Mouse (Mus musculus): ENCODE results near the gene Gm45713.
"Not testable (repeated sequence)": the region's sequence is repeated elsewhere in the genome, so short reads cannot be mapped to it uniquely, and the experiment has no call there.

The Gm45713 gene

DNA sequence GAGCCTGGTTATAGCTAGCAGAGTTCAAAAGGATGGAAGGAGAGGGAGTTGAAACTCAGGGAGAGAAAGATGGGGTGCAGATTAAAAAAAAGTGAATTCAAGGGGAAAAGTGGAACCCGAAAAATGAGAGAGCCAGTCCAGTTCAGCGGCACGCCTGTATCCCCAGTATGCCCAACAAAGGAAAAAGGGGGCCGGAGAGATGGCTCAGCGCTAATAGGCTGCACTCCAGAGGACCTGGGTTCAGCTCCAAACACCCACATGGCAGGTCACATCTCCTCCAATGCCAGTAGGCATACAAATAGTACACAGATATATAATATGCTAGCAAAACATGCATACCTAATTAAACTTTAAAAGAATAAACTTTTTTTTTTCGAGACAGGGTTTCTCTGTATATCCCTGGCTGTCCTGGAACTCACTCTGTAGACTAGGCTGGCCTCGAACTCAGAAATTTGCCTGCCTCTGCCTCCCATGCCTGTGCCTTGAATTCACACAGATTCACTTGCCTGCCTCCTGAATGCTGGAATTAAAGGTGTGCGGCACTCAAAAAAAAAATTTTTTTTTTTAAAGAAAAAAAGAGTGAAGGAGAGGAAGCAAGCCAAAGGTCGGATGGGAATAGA, 27.1 kb upstream of the Gm45713 start:
- DNase-seq (ENCODE audit: low spot score in 2 of 2) = no peak

- no peak for DNase-seq (ENCODE audit: low spot score in 2 of 2)
These were observed 26.5 kb upstream of the Gm45713 start for GRCm38 (mm10) chr7:45162551-45162950.

DNA sequence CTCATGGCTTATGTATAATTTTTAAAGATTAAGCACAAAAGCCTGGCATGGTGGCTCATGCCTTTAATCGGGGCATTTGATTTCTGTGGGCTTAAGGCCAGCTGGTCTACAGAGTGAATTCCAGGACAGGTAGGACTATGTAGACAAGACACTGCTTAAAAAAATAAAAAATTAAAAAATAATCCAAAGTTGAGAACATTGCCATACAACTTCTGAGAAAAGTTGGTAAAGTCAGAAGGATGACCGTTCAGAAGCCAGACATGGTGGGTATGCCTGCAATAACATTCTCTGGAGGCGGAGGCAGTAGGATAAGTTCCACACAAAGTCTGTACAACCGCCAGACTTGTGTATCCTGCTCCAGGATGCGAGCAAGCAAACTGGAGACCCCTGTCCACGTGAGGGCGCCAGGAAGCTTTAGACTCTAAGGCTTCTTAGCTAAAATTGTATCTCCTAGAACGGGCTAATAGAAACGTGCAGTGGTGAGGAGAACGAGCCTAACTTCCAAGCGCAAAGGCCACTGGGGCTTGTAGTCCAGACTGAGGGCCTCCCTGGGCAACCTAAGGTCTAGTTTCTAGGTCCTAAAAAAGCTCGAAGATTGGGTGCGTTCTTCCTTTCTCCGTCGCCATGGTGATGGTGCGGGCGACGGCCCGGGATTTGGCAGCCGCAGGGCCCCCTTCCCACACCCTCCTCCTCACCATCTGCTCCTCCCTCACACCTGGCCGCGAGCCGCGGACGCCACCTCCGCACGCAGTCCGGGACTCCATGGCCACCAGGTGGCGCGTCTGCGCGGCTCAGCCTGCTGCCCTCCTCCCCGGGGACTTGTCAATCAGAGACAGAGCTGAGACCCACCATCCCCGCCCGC, 25.8 kb upstream of the Gm45713 start:
- peak; percentile 90 to 93 for DNase-seq (ENCODE audit: low spot score in 2 of 2)

- no peak for DNase-seq (ENCODE audit: low spot score in 2 of 2)
These were observed 24.8 kb upstream of the Gm45713 start for GRCm38 (mm10) chr7:45160866-45161265.

- no peak for DNase-seq (ENCODE audit: low spot score in 2 of 2)
These were observed 24.3 kb upstream of the Gm45713 start for GRCm38 (mm10) chr7:45160316-45160800.

DNA sequence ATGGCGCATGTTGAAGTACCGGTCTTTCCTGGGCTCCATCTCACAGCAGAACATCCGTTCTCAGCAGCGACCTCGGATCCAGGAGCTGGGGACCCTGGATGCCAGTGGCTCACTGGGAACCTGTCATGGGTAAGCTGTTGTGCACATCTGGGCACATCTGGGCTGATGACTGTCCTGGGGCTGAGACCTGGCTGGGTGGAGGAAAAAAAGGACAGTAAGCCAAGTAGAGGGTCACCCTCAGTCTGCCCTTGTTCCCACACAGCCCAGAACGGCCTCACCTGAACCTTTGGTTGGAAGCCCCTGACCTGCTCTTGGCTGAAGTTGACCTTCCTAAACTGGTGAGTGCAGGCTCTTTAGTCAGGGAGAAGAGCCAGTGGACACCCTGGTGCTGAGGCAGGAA, 23.0 kb upstream of the Gm45713 start:
- no peak for DNase-seq (ENCODE audit: low spot score in 2 of 2)

GRCm38 (mm10) chr7:45157459-45157858, 21.4 kb upstream of the Gm45713 start:
- DNase-seq (ENCODE audit: low spot score in 2 of 2) = peak; percentile 53 to 63

- no peak for DNase-seq (ENCODE audit: low spot score in 2 of 2)
These were observed 20.2 kb upstream of the Gm45713 start for GRCm38 (mm10) chr7:45156206-45156605.

GRCm38 (mm10) chr7:45155590-45155989, 19.6 kb upstream of the Gm45713 start:
- DNase-seq (ENCODE audit: low spot score in 2 of 2) = no peak

DNA sequence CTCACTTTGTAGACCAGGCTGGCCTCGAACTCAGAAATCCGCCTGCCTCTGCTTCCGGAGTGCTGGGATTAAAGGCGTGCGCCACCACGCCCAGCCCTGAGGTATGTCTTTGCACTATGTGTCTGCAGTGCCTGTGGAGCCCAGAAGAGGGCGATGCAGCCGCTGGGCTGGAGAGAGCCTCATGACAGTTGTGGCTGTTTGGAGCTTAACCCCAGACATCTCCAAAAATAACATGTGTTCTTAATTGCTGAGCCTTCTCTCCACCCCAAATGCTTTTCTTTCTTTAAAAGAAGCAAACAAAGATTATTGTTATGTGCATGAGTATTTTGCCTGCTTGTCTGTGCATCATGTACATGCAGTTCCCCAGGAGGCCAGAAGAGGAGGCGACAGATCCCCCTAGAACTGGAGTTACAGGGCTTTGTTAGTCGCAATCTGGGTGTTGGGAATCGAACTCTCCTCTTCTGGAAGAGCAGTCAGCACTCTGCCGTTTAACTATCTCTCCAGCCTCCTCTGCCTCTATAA, 19.0 kb upstream of the Gm45713 start:
- peak in 1 of 2 experiments; percentile 31 for DNase-seq (ENCODE audit: low spot score in 2 of 2)

- peak; percentile 95 to 96 for DNase-seq (ENCODE audit: low spot score in 2 of 2)
These were observed 18.3 kb upstream of the Gm45713 start, which contains the start of the genes Pih1d1 and Aldh16a1 for GRCm38 (mm10) chr7:45154096-45154992. Gene Pih1d1 (plus strand): TSS chr7:45154303. Gene Aldh16a1 (minus strand): TSS chr7:45154584.

DNA sequence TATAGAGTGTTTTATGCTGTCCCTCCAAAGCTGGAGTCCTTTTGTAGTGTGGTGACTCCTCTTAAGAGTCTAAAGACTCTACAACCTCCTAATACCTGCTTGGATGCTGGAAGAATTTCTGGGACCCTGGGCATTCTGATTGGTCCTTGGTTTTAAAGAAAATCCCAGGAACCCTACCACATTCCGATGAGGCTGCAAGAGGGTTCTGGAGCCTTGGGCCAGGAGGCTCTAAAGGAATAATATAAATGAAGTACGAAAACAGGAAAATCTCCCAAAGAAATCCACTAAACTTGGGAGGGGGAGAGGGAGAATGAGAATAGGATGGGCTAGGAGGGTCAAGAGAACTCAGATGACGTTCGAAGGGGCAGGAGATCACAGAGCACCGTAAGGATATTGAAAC, 17.6 kb upstream of the Gm45713 start:
- no peak for DNase-seq (ENCODE audit: low spot score in 2 of 2)

DNA sequence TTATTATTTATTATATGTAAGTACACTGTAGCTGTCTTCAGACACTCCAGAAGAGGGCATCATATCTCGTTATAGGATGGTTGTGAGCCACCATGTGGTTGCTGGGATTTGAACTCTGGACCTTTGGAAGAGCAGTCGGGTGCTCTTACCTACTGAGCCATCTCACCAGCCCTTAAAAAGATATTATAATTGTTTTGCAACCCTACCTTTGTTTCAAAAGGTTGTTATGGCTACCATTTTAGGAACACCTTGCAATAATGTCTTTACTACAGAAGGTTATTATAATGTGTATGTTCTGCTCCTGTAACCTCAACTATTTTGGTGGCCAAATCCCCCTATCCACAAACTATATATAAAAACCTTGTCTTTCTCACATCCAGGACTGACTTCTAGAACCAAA, 17.0 kb upstream of the Gm45713 start:
- DNase-seq (ENCODE audit: low spot score in 2 of 2) = not testable (repeated sequence)

DNA sequence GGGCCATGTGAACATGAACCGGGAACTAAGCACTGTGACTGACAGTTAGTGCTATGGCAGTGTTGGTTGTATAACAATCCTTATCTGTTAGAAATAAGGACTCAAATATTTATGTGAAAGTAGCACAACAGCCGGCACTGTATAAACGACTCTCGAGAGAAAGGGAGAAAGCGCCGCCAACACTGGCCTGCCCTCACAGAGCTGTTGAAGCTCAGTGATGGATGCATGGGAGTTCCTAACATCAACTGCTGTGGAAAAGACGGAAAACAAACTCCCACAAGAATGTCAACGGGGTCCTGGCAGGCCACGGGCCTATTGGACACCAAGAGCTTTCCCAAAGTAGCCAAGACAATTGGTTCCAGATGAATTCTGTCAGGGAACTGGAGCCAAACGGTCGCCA, 15.3 kb upstream of the Gm45713 start:
- no peak for DNase-seq (ENCODE audit: low spot score in 2 of 2)

- DNase-seq (ENCODE audit: low spot score in 2 of 2) = no peak
These were observed 14.3 kb upstream of the Gm45713 start for GRCm38 (mm10) chr7:45150321-45150720.

DNA sequence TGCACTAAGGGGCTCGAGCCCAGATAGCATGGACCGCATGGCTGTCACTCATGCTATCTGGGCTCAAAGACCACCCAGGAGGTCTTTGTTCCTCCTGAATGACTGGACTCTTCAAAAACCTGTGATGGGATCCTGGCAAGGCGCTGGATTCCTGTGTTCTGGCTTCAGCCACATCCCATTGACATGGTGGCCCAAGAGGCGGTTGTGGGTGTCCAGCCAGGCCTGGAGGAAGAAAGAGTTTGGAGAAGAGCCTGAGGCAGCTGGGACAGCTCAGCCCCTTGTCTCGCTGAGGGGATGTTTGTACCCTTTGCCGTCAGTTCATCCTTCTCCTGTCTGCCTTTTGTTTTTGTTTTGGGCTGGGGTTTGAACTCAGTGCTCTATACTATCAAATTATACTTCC, 13.5 kb upstream of the Gm45713 start:
- no peak for DNase-seq (ENCODE audit: low spot score in 2 of 2)

DNA sequence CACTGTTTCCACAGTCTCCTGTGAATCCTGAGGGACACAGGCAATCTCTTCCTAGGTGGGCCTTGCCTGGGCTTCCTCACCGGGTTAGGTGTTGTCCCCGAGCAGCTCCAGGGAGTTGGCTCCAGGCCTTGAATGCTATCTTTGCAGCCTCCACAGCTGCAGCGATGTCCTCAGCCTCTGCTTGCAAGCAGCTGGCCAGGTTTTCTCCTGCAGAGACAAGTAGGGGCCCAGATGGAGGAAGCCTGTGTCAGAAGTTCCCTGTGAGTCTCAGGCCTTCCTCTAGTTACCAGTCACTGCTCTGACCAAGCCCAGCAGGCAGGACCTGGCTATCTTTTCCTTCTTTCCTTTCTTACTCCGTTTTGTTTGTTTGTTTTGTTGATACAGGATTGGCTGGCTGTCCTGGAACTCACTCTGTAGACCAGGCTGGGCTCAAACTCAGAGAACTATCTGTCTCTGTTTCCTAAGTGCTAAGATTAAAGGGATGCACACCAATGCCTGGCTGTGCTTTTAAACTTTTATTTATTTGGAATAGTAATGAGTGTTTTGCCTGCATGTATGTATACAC, 12.6 kb upstream of the Gm45713 start:
- DNase-seq (ENCODE audit: low spot score in 2 of 2) = no peak

- DNase-seq (ENCODE audit: low spot score in 2 of 2) = no peak
These were observed 11.9 kb upstream of the Gm45713 start for GRCm38 (mm10) chr7:45147899-45148298.

GRCm38 (mm10) chr7:45147267-45147666, 11.2 kb upstream of the Gm45713 start:
- no peak for DNase-seq (ENCODE audit: low spot score in 2 of 2)

- DNase-seq (ENCODE audit: low spot score in 2 of 2) = no peak
These were observed 9.4 kb upstream of the Gm45713 start for GRCm38 (mm10) chr7:45145460-45145859.

Measured in right cerebral cortex, postnatal 36 days (tissue).